Mouse (Mus musculus) liver, adult 2 months (tissue): ENCODE data around the gene Rpia.

Experiments
- CTCF ChIP-seq: fragments of 200-500 bp; IDR thresholded peaks from 2 replicates; pipeline ENCODE4 v1.5.1; 2011; ENCODE audit warnings: low read depth, low read length, control low read depth
- POLR2A ChIP-seq: fragments of 200-500 bp; IDR thresholded peaks from 2 replicates; pipeline ENCODE4 v1.6.1; 2011; ENCODE audit warnings: low read length, control low read depth; ENCODE audit not compliant: insufficient read depth; ENCODE audit errors: extremely low read depth

DNA sequence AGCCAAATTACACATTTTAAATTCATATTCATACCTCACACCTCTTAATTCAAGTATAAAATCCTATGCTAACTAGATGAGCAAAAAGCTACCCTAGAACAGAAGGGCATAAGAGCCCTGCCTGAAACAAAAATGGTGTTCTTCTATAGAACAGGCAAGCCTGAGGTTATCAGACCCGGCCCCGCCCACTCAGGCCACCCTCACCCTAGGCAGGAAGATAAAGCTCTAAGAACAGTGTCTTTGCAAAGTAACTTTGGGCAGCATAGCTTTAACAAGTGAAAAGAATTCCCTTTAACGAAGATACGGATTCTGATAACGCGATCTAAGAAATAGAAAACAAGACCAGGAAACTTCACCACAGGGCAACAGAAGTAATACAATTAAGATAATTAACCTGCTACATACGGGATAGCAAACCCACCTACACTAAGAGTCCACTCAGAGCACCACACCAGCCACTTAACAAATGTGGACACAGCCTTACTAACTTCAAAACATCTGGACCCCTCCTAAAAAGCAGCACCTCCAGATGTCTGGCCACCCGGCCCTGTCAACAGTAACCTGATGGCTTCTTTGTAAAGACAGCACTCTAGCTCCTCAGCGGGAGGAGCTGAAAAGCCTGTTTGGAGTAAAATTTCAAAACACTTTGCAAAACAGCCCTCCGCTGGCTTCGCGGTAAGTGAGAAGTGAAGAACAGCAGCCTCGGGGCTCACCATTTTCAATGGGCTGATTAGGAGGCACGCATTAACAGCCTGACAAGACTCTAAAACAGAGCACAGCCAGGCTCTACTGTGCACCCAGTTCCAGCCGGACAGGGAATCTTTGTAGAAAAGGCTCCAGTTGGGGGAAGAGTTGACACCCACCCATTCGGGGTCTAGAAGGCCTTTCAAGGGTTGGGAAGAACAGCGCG is 925 bp downstream of the Rpia start:
- no peak for TF ChIP-seq POLR2A
- no peak for TF ChIP-seq CTCF
